Mouse (Mus musculus) neural tube, postnatal 0 days (tissue): ENCODE data around the gene Snx9. TPM values are rescaled to one million over a fixed set of nuclear protein-coding genes. Genes with fewer than 3 reads are reported as not detected.

Experiments used
- polyA plus RNA-seq: library from polyadenylated mRNA; unstranded; fragments of >200 nt; fragmentation: Nextera tagmentation; extraction: Ambion mirVana; gene quantifications from 2 replicates; pipeline ENCODE4 v1.2.1, GENCODE M21; 2015

The Snx9 gene
- polyA plus RNA-seq, result 7.4 and 9.1 TPM in 2 replicates

GRCm38 (mm10) chr17:5841128-5841942 is at the start of gene Snx9:
Gene Snx9 (plus strand): TSS chr17:5841329.

GRCm38 (mm10) chr17:5941230-5942043 is 100.3 kb downstream of the Snx9 start, which contains the start of gene Synj2:
Gene Synj2 (plus strand): TSS chr17:5941280.

Other genes starting within 250 kb of the Snx9 start
- 2.2 and 2.8 TPM in 2 replicates for gene Synj2, start 100.0 kb downstream of the Snx9 start, polyA plus RNA-seq
- 7.7 and 8.4 TPM in 2 replicates for gene Serac1, start 238.4 kb downstream of the Snx9 start, polyA plus RNA-seq
- 255 and 269 TPM in 2 replicates for gene Gtf2h5, start 238.5 kb downstream of the Snx9 start, polyA plus RNA-seq